Mouse (Mus musculus): Measurements from ENCODE around the gene Enpep. TPM values are rescaled to one million over a fixed set of nuclear protein-coding genes. Genes with fewer than 3 reads are reported as not detected.

Gene Enpep
- polyA plus RNA-seq, 1 experiment from 2014 or later, result 1.3 TPM

Other genes with a start within 250 kb of the Enpep start
- gene Pitx2, start 132.8 kb downstream of the Enpep start, polyA plus RNA-seq (2014; fragmentation: Nextera tagmentation; extraction: Ambion mirVana), result 27.0 and 27.5 TPM in 2 replicates
- 30.4 and 33.9 TPM in 2 replicates for gene Elovl6, start 199.6 kb upstream of the Enpep start, polyA plus RNA-seq (2014; fragmentation: Nextera tagmentation; extraction: Ambion mirVana)

All from midbrain, embryonic 14.5 days (tissue).